Mouse (Mus musculus) embryonic facial prominence, embryonic 12.5 days (tissue): ENCODE results near the gene Smim26. TPM values are rescaled to one million over a fixed set of nuclear protein-coding genes. Genes with fewer than 3 reads are reported as not detected.
"Not testable (repeated sequence)": the region's sequence is repeated elsewhere in the genome, so short reads cannot be mapped to it uniquely, and the experiment has no call there.

Experiments used
- ATAC-seq: fragments of 200-750 bp; cut with Nextera tagmentation; 2 replicates; pipeline ENCODE4 v1.8.0; 2017; ENCODE audit not compliant: insufficient number of reproducible peaks, insufficient read depth, low FRiP score, low TSS enrichment
- H3K27ac ChIP-seq: fragments of 300-500 bp; sonication (generic); 2 replicates; pipeline ENCODE4 v1.5.1; 2016; ENCODE audit warnings: mild to moderate bottlenecking
- H3K27me3 ChIP-seq: fragments of 300-500 bp; sonication (generic); 2 replicates; pipeline ENCODE4 v1.6.1; 2016; ENCODE audit warnings: mild to moderate bottlenecking, moderate library complexity
- H3K36me3 ChIP-seq: fragments of 300-500 bp; sonication (generic); 2 replicates; pipeline ENCODE4 v1.6.1; 2016; ENCODE audit warnings: mild to moderate bottlenecking
- H3K4me1 ChIP-seq: fragments of 300-500 bp; sonication (generic); 2 replicates; pipeline ENCODE4 v1.6.1; 2016
- H3K4me2 ChIP-seq: fragments of 300-500 bp; sonication (generic); replicated peaks from 2 replicates; pipeline ENCODE4 v1.6.1; 2016; ENCODE audit warnings: mild to moderate bottlenecking, moderate library complexity
- H3K4me3 ChIP-seq: fragments of 300-500 bp; sonication (generic); 2 replicates; pipeline ENCODE4 v1.5.1; 2016; ENCODE audit warnings: mild to moderate bottlenecking
- H3K9ac ChIP-seq: fragments of 300-500 bp; sonication (generic); 2 replicates; pipeline ENCODE4 v1.6.1; 2016; ENCODE audit warnings: mild to moderate bottlenecking, moderate library complexity
- H3K9me3 ChIP-seq: fragments of 300-500 bp; sonication (generic); 2 replicates; pipeline ENCODE4 v1.6.1; 2016; ENCODE audit warnings: mild to moderate bottlenecking, moderate library complexity
- WGBS: fragments of 180-500 bp; shearing (Covaris S2); methylation state at CpG from one replicate; pipeline ENCODE4 v1.1.7; 2016; 5-methylcytosine and 5-hydroxymethylcytosine counted together
- polyA plus RNA-seq: library from polyadenylated mRNA; unstranded; fragments of >200 nt; fragmentation: Nextera tagmentation; extraction: Ambion mirVana; gene quantifications from 2 replicates; pipeline ENCODE4 v1.2.1, GENCODE M21; 2016

The Smim26 gene
- 36.8 and 40.5 TPM in 2 replicates for polyA plus RNA-seq

DNA sequence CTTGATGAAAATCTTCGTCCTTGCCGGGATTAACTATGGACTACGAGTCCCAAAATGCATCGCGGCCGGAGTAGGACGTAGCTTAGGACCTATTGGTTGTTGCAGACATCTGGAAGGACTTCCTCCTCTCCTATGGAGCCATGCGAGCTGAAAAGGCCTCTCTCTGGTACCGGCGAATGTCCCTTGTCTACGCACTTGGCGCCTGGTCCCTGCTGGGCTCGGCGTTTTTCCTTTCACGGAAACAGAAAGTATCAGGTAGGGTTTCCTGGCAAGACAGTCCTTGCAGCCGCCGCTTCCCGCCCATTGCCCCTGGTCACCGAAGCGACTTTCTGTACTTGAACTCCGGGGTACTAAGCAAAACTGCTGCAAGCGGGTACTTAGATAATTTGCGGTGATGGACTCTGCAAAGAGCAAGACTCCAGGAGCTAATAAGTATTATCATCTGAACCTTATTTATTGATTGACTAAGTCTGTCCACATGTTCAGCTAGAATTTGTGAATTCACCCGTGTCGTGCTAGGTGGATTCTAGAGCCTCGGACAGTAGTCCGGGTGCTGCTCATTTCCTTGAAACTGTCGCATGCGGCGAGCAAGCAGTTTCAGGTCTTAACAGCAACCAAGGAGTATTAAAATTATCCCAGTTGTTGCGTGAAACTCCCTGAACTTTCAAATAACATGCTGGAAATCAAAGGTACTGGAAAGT is at the start of gene Smim26:
Smim26 (plus strand) TSS at position 104 of the 701 bp plus-strand sequence.
- no peaks in the 10 kb centered on the region for H3K9me3 ChIP-seq
- H3K27ac ChIP-seq = no peak within 1 kb of the TSS
- peak within 1 kb of the TSS; percentile 52 for H3K9ac ChIP-seq
- WGBS = 2% methylated on average over 31 of the region's 31 CpGs
- no peaks in the 10 kb centered on the region for H3K4me1 ChIP-seq
- no peaks in the 10 kb centered on the region for H3K27me3 ChIP-seq
- H3K4me2 ChIP-seq = peak within 1 kb of the TSS; percentile 61
- H3K36me3 ChIP-seq = peaks cover 4% of the 10 kb centered on the region
- peak; percentile 97 for ATAC-seq
- peak within 1 kb of the TSS; percentile 54 for H3K4me3 ChIP-seq

DNA sequence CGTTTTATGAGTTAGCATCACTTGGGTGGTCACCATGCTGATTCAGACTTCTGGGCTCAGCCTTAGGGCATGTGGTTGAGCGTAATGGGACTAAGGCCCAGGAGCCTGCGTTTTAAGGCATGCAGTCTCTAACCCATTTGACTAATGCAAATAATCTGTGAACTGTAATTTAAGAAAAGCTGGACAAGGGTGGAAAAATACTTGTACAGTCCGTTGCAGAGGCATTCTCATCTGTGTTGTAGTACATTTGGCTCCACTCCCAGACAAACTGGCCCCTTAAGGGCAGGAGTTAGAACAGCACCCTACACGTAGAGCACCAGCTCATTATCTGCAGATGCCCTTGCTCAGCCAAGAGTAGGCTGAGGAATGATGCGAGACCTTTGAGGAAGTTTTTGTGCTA is 49.2 kb upstream of the Smim26 start:
- no peak for ATAC-seq
- no peaks in the 10 kb centered on the region; the same call in 1 of the 2 replicates for H3K4me1 ChIP-seq
- no peak overlapping the region for H3K9ac ChIP-seq
- WGBS = 81% methylated on average over 6 of the region's 6 CpGs
- H3K36me3 ChIP-seq = peaks cover 50% of the 10 kb centered on the region
- no peak overlapping the region for H3K4me3 ChIP-seq
- no peak overlapping the region for H3K4me2 ChIP-seq
- no peaks in the 10 kb centered on the region for H3K27me3 ChIP-seq
- H3K27ac ChIP-seq = no peak overlapping the region
- no peaks in the 10 kb centered on the region for H3K9me3 ChIP-seq

- ATAC-seq = no peak
- Histone ChIP-seq H3K4me2 (no peak overlapping the region), H3K36me3 (peaks cover 45% of the 10 kb centered on the region), H3K27me3 (no peaks in the 10 kb centered on the region), H3K4me1 (peaks cover 3% of the 10 kb centered on the region; the same call in 1 of the 2 replicates), H3K9ac (no peak overlapping the region), H3K9me3 (no peaks in the 10 kb centered on the region), H3K4me3 (no peak overlapping the region), H3K27ac (no peak overlapping the region)
- 93% methylated on average over 2 of the region's 2 CpGs for WGBS
Measured at GRCm38 (mm10) chr2:144545061-144545460, 48.8 kb upstream of the Smim26 start.

DNA sequence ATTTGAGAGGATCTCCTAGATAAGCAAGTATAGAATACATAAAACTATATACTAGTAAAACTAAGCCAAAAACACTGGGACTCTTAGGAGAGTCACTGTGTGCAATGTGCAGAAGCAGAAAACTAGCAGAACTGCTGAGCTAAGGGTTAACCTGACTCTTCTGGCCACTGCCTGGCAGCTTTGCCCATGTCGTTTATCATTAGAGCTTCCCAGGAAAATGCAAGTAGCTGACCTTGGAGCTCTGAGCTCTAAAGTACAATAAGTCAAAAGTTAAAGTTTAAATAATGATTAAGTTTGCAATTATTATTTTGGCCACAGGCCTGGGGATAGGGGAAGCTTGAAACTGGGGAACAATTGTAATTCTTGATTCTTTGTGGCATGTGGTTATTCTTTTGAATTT is 48.4 kb upstream of the Smim26 start:
- Histone ChIP-seq H3K9ac (no peak overlapping the region), H3K27ac (no peak overlapping the region), H3K4me1 (peaks cover 3% of the 10 kb centered on the region; the same call in 1 of the 2 replicates), H3K9me3 (no peaks in the 10 kb centered on the region), H3K27me3 (no peaks in the 10 kb centered on the region), H3K4me3 (no peak overlapping the region), H3K4me2 (no peak overlapping the region), H3K36me3 (peaks cover 41% of the 10 kb centered on the region)
- ATAC-seq = no peak
- 60% methylated on average over 1 of the region's 1 CpGs for WGBS

DNA sequence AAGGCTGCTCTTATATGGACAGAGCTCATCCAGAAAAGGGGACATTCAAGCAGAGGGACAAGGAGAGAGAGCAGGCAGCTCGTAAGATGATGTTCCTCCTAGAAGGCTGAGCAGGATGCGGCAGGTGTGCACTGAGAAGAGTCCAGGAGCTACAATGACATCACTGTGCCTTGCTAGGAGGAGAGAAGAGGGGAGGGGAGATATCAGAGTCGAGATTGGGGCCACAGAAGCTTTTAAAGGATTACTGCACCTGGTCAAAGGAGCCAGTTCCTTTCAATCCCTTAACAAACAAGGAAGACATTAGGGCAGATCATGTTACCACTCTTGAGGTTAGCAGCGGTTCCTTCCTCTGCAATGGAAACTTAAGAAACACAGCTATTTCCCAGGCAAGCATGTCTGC is 46.3 kb upstream of the Smim26 start:
- WGBS = 56% methylated on average over 4 of the region's 4 CpGs

DNA sequence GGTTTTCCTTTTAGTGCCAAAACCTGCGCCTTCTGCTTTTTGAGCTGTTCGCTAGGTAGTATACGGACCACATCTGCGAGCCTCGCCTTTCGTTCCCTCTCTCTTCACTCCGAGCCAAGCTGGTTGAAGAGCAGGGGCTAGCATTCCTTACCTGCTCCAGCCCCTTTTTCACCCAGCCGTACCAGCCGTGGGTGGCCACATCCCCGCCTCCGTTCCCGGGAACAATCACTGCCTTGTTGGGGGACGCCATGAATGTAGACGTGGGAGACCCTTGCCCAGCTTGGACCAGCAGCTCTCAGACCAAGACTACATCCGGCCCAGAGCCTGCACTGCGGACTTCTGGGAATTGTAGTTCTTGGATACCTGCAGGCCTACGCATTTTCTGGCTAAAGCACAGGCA is 43.3 kb upstream of the Smim26 start, which contains the start of gene Rbbp9:
Rbbp9 (minus strand) TSS at position 341 of the 400 bp plus-strand sequence.
- peaks cover 13% of the 10 kb centered on the region for H3K36me3 ChIP-seq
- H3K27ac ChIP-seq = peak within 1 kb of the TSS; percentile 85
- peak within 1 kb of the TSS; percentile 61 for H3K4me2 ChIP-seq
- no peaks in the 10 kb centered on the region for H3K27me3 ChIP-seq
- H3K9me3 ChIP-seq = no peaks in the 10 kb centered on the region
- WGBS = under 1% methylated on average over 17 of the region's 17 CpGs
- peaks cover 3% of the 10 kb centered on the region; the same call in 1 of the 2 replicates for H3K4me1 ChIP-seq
- H3K9ac ChIP-seq = peak within 1 kb of the TSS; percentile 72
- H3K4me3 ChIP-seq = peak within 1 kb of the TSS; percentile 73
- ATAC-seq = peak; percentile 95

More for the DNA sequence above, 46.3 kb upstream of the Smim26 start:
- Histone ChIP-seq H3K36me3 (peaks cover 36% of the 10 kb centered on the region), H3K27ac (no peak overlapping the region), H3K4me2 (no peak overlapping the region), H3K9me3 (no peaks in the 10 kb centered on the region), H3K27me3 (no peaks in the 10 kb centered on the region), H3K4me3 (no peak overlapping the region), H3K4me1 (peaks cover 3% of the 10 kb centered on the region; the same call in 1 of the 2 replicates), H3K9ac (no peak overlapping the region)
- ATAC-seq = no peak

DNA sequence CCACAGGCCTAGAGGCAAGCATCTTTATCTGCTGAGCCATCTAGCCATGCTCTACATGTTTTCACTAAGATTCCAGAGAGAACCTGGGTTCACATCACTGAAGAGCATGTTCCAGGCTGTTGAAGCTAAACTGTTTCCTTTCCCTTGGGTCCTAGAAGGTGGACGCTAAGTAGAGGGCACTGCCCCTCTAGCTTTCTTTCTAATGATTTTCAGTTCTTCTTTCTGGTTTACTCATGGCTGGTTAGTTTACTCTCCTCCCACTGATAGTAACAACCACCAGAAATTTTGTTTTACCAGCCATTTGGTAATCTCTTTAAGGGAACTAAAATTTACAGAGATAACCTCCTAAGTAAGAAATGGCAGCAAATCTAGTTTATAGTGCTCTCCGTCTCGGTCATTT is 39.9 kb upstream of the Smim26 start:
- Histone ChIP-seq H3K4me3 (no peak overlapping the region), H3K27me3 (no peaks in the 10 kb centered on the region), H3K9me3 (no peaks in the 10 kb centered on the region), H3K4me2 (no peak overlapping the region), H3K4me1 (peaks cover 15% of the 10 kb centered on the region), H3K9ac (no peak overlapping the region), H3K36me3 (no peaks in the 10 kb centered on the region), H3K27ac (no peak overlapping the region)
- 93% methylated on average over 3 of the region's 3 CpGs for WGBS
- ATAC-seq = no peak

- peaks cover 12% of the 10 kb centered on the region for H3K4me1 ChIP-seq
- 2% methylated on average over 14 of the region's 14 CpGs for WGBS
- H3K4me3 ChIP-seq = peak overlapping the region; percentile 79
- 0 out of 2 replicates have a peak, but pooled peaks have one; percentile 7 for ATAC-seq
- no peaks in the 10 kb centered on the region for H3K9me3 ChIP-seq
- peaks cover 8% of the 10 kb centered on the region for H3K36me3 ChIP-seq
- H3K27me3 ChIP-seq = no peaks in the 10 kb centered on the region
- peak overlapping the region; percentile 68 for H3K9ac ChIP-seq
- H3K4me2 ChIP-seq = peak overlapping the region; percentile 60
- peak overlapping the region; percentile 93 for H3K27ac ChIP-seq
Measured at GRCm38 (mm10) chr2:144555286-144555819, 38.5 kb upstream of the Smim26 start.

- peak; percentile 95 for ATAC-seq
- peak within 1 kb of the TSS; percentile 64 for H3K4me2 ChIP-seq
- under 1% methylated on average over 44 of the region's 44 CpGs for WGBS
- no peaks in the 10 kb centered on the region for H3K27me3 ChIP-seq
- H3K36me3 ChIP-seq = peaks cover 8% of the 10 kb centered on the region
- no peaks in the 10 kb centered on the region for H3K9me3 ChIP-seq
- H3K27ac ChIP-seq = peak within 1 kb of the TSS; percentile 93
- H3K9ac ChIP-seq = peak within 1 kb of the TSS; percentile 76
- peak within 1 kb of the TSS; percentile 79 for H3K4me3 ChIP-seq
- peaks cover 12% of the 10 kb centered on the region for H3K4me1 ChIP-seq
Measured at GRCm38 (mm10) chr2:144555820-144556552, 37.9 kb upstream of the Smim26 start, which contains the start of gene Sec23b. Gene Sec23b, plus strand, starts transcription at chr2:144556229.

GRCm38 (mm10) chr2:144588723-144589122 is 5.1 kb upstream of the Smim26 start:
- no peaks in the 10 kb centered on the region for H3K4me1 ChIP-seq
- no peak overlapping the region for H3K27ac ChIP-seq
- no peak overlapping the region for H3K9ac ChIP-seq
- H3K4me2 ChIP-seq = no peak overlapping the region
- WGBS = 81% methylated on average over 4 of the region's 4 CpGs
- peaks cover 53% of the 10 kb centered on the region for H3K36me3 ChIP-seq
- H3K27me3 ChIP-seq = no peaks in the 10 kb centered on the region
- no peak overlapping the region for H3K4me3 ChIP-seq
- no peaks in the 10 kb centered on the region for H3K9me3 ChIP-seq
- no peak for ATAC-seq

DNA sequence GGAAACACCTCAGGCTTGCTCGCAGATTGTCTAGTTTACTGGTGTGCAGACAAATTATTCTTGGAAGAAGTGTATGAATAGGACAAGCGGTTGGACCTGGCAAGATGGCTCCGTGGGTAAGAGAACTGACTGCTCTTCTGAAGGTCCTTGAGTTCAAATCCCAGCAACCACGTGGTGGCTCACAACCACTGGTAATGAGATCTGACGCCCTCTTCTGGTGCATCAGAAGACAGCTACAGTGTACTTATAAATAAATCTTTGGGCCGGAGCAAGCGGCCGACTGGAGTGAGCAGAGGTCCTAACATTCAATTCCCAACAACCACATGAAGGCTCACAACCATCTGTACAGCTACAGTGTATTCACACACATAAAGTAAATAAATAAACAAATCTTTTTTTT is 818 bp upstream of the Smim26 start:
- H3K27me3 ChIP-seq, ATAC-seq, H3K4me2 ChIP-seq, H3K27ac ChIP-seq, H3K4me1 ChIP-seq, H3K9me3 ChIP-seq, H3K9ac ChIP-seq, H3K4me3 ChIP-seq: not testable (repeated sequence)
- 66% methylated on average over 8 of the region's 8 CpGs for WGBS
- H3K36me3 ChIP-seq = peaks cover 15% of the 10 kb centered on the region
